Mouse (Mus musculus) natural killer cell, adult 2 months (primary cell): ENCODE data around the gene Abcb1b.
"Not testable (repeated sequence)": the region's sequence is repeated elsewhere in the genome, so short reads cannot be mapped to it uniquely, and the experiment has no call there.

ENCODE experiments used
- DNase-seq, 2 experiments: peaks; one replicate each; pipeline ENCODE4 v3.0.0; 2022; ENCODE audit warnings: low spot score in 2 of 2

Gene Abcb1b

DNA sequence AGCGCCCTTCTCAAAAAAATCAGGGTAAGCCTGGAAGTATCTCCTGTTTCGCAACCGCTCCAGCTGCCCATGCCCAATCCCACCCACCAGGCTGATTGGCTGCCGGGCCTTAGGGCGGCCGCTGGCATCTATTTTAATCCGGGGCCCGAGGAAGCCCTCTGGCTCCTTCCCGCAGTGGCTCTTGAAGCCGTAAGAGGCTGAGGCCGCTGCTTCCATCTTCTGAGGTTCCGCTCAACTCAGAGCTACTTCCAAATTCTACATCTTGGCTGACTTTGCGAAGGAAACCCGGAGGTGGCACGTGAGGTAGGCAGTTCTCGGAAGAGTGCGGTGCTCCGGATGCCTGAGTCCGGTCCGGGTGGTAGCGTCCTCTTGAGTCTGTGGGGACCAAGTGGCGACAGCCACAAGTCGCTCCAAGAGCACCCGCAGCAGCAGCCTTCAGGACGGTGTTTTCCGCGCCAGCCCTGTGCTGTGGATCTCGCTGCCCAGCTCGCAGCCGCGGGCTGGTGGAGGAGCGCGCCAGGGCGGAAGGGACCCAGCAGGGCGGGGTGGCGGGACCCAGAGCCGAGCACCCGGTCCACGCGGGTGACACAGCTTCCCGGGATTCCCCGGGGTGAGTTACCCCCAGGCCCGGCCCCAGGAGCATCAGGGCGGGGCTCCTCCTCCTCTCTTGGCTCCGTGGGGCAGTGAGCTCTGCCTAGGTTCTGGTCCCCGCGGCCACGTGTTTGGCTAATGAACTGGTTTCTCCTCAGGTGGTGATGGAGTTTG, at the start of gene Abcb1b:
TSS of gene Abcb1b (plus strand) at position 161 of the 765 bp plus-strand sequence.
- peak; percentile 41 to 51 for DNase-seq

DNA sequence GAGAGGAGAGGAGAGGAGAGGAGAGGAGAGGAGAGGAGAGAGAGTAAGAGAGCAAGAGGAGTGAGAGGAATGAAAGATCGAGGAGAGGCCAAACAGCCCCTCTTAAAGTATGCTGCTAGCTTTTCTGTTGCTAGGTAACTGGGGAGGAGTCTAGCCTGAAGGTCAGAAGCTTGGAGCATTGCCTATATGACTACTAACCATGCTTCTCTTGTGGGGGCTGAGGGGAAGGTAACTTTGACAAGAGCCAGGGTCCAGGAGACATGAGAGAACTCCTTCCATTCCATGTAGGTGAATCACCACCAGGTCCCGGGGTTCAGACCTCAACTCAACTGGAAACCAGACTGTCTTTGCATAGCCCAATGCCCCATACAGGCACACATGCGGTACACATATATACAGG, 25.1 kb upstream of the Abcb1b start:
- DNase-seq: no peak

GRCm38 (mm10) chr5:8778311-8778710, 19.6 kb upstream of the Abcb1b start:
- no peak for DNase-seq

DNA sequence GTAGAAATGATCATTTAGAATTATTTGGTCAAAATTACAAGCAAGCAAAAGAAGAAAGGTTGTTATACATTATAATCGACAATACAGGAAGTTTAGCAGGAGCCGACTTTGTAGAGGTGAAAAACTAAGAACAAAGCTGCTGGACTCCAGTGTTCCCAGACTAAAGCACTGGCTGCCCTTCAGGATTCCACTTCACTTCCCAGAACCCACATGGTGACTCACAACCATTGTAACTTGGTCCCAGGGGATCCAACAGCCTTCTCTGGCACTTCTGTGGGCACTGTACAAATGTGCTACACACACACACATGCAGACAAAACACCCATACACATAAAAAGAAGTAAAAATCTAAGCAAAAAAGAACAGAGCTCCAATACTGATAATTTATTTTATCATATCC, 19.2 kb upstream of the Abcb1b start:
- DNase-seq: no peak

- no peak for DNase-seq
Measured at GRCm38 (mm10) chr5:8792281-8792680, 5.7 kb upstream of the Abcb1b start.

DNA sequence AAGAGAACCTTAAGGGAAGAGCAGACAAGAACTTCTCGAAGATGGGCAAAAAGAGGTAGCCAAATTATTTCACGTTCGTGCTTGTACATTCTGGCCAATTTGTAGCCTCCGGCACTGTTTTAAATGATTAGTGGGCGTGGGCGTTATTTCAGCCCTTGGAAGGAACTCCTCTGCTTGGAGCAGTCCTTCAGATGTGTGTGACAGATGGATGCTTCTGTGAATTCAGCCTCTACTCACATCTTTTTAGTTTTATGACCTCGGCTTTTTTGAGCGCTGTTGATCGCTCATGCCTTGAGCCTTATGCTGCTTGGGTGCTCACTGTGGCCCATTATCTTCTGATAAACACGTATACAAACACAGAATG, 787 bp downstream of the Abcb1b start:
- DNase-seq: no peak

DNA sequence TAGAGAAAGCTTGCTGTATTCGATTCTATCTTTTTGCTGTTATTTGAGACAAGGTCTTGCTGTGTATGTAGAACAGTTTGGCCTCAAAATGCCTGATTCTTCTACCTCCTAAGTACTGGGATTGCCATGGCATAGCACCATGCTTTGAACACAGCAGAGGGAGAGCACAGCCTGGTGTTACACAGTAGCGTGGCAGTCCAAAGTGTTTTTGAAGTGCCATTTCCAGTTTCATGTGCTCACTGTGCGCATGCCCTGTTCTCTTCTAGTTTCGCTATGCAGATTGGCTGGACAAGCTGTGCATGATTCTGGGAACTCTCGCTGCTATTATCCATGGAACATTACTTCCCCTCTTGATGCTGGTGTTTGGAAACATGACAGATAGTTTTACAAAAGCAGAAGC, 7.8 kb downstream of the Abcb1b start:
- no peak for DNase-seq

GRCm38 (mm10) chr5:8807137-8808004, 9.4 kb downstream of the Abcb1b start:
- DNase-seq: peak in 1 of 2 experiments; percentile 12

- no peak for DNase-seq
Measured at GRCm38 (mm10) chr5:8813872-8814271, 15.9 kb downstream of the Abcb1b start.

- DNase-seq: no peak
Measured at GRCm38 (mm10) chr5:8819635-8820591, 22.0 kb downstream of the Abcb1b start.

DNA sequence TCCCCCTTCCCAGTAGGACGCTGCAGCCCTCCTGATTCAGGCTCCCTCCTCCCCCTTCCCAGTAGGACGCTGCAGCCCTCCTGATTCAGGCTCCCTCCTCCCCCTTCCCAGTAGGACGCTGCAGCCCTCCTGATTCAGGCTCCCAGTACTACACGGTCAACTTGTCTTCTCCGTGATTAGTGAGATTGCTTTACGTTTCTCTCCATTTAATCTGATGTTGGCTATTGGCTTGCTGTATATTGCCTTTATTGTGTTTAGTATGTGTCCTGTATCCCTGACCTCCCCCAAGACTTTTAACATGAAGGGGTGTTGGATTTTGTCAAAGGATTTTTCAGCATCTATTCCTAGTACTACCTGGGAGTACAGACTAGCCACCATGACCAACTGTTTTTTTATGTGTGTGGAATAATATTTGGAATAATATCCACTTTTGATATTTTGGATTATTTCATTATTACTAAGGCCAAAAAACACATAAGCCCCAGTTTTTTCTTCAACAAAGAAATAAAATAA, 22.7 kb downstream of the Abcb1b start:
- DNase-seq: not testable (repeated sequence)

GRCm38 (mm10) chr5:8838661-8839438, 40.9 kb downstream of the Abcb1b start:
- DNase-seq: peak; percentile 28 to 59

- peak in 1 of 2 experiments; percentile 46 for DNase-seq
Measured at GRCm38 (mm10) chr5:8839651-8840050, 41.7 kb downstream of the Abcb1b start.

DNA sequence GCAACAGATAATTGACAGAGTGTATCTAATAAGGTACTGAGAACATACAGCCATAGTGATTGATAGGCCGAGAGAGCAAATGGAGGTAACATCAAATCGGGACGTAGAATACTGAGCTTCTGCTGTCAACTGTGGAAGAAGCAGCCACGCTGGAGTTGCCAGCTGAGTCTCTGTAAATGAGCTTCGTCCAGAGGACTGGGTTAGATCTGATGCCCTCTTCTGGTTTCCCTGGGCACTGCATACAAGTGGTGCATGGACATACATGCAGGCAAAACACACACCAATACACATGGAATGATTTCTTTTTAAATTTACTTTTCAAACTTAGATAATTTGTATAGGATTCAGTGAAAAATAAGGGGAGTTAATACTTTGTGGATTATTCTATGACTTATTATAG, 42.9 kb downstream of the Abcb1b start:
- DNase-seq: peak; percentile 37 to 64

DNA sequence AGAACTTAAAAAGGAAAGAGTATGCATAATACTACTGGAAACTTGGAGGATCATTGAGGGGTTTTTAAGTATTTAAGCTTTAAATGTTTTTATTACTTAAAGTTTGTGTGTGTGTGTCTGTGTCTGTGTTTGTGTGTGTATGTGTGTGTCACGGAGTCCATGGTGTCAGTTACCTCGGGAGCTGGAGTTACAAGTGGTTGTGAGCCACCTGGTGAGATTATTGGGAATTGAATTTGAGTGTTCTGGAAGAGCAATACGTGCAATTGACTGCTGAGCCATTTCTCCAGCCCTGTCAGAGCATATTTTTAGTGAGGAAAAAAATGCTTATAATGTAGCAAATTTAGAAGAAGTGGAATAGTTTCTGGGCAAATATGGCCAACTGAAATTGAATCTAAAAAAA, 44.9 kb downstream of the Abcb1b start:
- no peak for DNase-seq

DNA sequence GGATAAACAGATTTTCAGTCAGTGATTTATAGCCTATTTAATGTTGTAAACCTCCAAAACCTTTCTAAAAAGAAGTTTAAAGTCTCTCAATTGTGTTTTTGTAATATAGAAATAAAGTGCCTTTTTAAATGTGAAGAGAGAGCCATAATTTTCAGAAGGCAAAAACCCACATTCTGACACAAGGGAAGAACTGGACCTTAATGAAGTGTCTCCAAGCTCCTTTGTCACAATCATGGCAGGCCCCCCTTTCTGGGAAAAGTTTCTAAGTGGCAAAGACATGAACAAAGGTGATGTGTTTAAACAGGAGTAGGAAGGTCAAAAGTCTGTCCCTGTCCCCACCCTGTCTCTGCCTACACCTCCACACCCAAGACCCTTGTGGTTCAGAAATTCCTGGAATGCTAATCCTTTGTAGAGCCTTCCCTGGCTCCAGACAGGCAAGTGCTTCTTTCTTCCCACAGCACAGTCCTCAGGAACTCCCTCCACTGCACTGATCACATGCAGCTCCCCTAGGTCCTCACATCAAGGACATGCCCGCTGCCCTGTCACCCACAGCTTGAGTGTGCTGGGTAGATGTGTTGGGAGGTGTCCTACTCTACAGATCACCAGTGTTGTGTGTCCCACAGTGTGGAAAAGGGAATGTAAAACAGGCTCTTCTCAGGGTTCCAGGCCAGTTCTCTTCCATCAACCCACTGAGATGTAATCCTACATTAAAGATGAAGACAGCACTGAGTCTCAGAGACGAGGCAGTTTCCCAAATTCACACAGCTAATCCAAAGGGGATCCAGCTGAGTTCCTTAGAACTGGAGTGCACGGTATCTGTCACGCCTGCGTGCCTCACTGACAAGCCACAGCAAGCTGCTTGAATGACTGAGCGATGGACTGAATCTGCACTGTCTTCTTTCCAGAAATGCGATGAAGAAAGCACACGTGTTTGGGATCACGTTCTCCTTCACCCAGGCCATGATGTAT, 50.9 kb downstream of the Abcb1b start:
- not testable (repeated sequence) for DNase-seq

GRCm38 (mm10) chr5:8850851-8851250, 52.9 kb downstream of the Abcb1b start:
- DNase-seq: no peak

DNA sequence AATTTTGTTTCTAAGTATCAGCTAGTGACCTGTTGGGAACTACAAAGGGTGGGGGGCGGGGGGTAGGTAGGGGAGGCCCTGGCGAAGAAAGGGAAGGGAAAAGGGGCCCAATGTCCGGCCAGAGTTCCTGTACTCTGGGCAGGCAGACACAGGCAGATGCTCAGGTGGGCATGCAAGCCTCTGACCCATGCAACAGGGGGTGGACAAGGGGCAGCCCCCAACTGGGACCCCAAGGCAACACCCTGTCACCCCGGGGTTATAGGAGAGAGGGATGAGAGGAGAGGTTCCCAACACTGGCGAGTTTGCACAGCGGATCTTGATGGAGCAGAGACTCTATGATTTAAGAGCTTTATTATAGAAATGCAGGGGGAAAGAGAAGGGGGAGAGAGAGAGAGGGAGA, 59.3 kb downstream of the Abcb1b start:
- DNase-seq: no peak

DNA sequence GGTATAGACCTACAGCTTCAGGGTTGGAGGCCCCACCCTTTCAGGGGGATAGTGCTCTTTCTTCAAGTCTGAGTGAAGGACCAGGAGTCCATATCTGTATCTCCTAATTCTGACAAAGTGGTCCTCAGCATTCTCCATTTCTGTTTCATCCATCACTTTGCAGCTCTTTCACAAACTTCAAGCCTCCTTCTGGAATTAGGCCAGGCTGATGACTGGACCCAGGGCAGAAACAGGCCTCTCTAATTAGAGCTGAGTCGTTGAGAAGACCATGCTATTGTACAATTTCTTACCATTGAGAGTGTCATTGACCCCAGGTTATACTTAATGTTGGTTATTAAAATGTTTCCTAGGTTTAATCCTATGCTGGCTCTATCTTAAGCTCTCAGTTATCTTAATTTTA, 63.9 kb downstream of the Abcb1b start:
- DNase-seq: no peak
